Mouse (Mus musculus) small intestine, adult 2 months (tissue): ENCODE data around the gene Steap4. TPM values are rescaled to one million over a fixed set of nuclear protein-coding genes. Genes with fewer than 3 reads are reported as not detected.
"Not testable (repeated sequence)": the region's sequence is repeated elsewhere in the genome, so short reads cannot be mapped to it uniquely, and the experiment has no call there.

Experiments
- H3K27ac ChIP-seq: fragments of 200-500 bp; 2 replicates; pipeline ENCODE4 v1.5.1; 2012; ENCODE audit warnings: low read depth, low read length, control low read depth, inconsistent platforms; ENCODE audit not compliant: insufficient read depth
- H3K27me3 ChIP-seq: fragments of 200-500 bp; 2 replicates; pipeline ENCODE4 v1.6.1; 2012; ENCODE audit warnings: mild to moderate bottlenecking, moderate library complexity, low read length, inconsistent platforms; ENCODE audit not compliant: control insufficient read depth, insufficient read depth
- H3K36me3 ChIP-seq: fragments of 200-500 bp; 2 replicates; pipeline ENCODE4 v1.6.1; 2012; ENCODE audit warnings: mild to moderate bottlenecking, low read length, control low read depth, inconsistent platforms; ENCODE audit not compliant: control insufficient read depth, insufficient read depth
- H3K4me1 ChIP-seq: fragments of 200-500 bp; 2 replicates; pipeline ENCODE4 v1.6.1; 2012; ENCODE audit warnings: low read length, inconsistent platforms, mixed read lengths; ENCODE audit not compliant: control insufficient read depth, insufficient read depth, insufficient read length
- H3K4me3 ChIP-seq: fragments of 200-500 bp; 2 replicates; pipeline ENCODE4 v1.5.1; 2012; ENCODE audit warnings: low read depth, mild to moderate bottlenecking, control low read depth, inconsistent platforms, low read length, moderate library complexity
- CTCF ChIP-seq: fragments of 200-500 bp; IDR thresholded peaks from 2 replicates; pipeline ENCODE4 v1.5.1; 2012; ENCODE audit warnings: low read depth, mild to moderate bottlenecking, control low read depth, inconsistent platforms, low read length, moderate library complexity, mixed read lengths; ENCODE audit not compliant: insufficient replicate concordance, insufficient read length; ENCODE audit errors: extremely low read depth
- POLR2A ChIP-seq: fragments of 200-500 bp; IDR thresholded peaks from 2 replicates; pipeline ENCODE4 v1.6.1; 2012; ENCODE audit warnings: low read depth, mild to moderate bottlenecking, control low read depth, inconsistent platforms, low read length, moderate library complexity
- WGBS: fragments of 180-500 bp; shearing (Covaris S2); methylation state at CpG from one replicate; pipeline ENCODE4 v1.1.7; 2018; 5-methylcytosine and 5-hydroxymethylcytosine counted together
- polyA plus RNA-seq: library from polyadenylated mRNA; depleted of rRNA; stranded (reverse); fragments of >200 nt; gene quantifications from 2 replicates; pipeline ENCODE4 v1.2.3, GENCODE M21; 2012

Gene Steap4
- polyA plus RNA-seq, 1 experiment, result 0.19 TPM

- H3K27ac ChIP-seq, result no peak overlapping the region
- no peaks in the 10 kb centered on the region for H3K27me3 ChIP-seq
- no peaks in the 10 kb centered on the region for H3K4me1 ChIP-seq
- H3K36me3 ChIP-seq, result no peaks in the 10 kb centered on the region
- H3K4me3 ChIP-seq, result no peak overlapping the region
- WGBS, result 77% methylated on average over 4 of the region's 4 CpGs
- no peak for TF ChIP-seq POLR2A
- no peak for TF ChIP-seq CTCF
These were observed 28.2 kb downstream of the Steap4 start for GRCm38 (mm10) chr5:7988415-7988814.

- whole genome bisulfite sequencing, result 77% methylated on average over 2 of the region's 2 CpGs
- not testable (repeated sequence) for H3K27me3 ChIP-seq, H3K4me3 ChIP-seq, H3K36me3 ChIP-seq, H3K4me1 ChIP-seq, H3K27ac ChIP-seq
These were observed 31.4 kb downstream of the Steap4 start for GRCm38 (mm10) chr5:7991631-7992030.

GRCm38 (mm10) chr5:7993766-7994165 is 33.5 kb downstream of the Steap4 start:
- TF ChIP-seq CTCF, result no peak
- no peak for TF ChIP-seq POLR2A
- Histone ChIP-seq H3K4me1 (peaks cover 4% of the 10 kb centered on the region), H3K27ac (no peak overlapping the region), H3K4me3 (no peak overlapping the region), H3K36me3 (no peaks in the 10 kb centered on the region), H3K27me3 (no peaks in the 10 kb centered on the region)
- WGBS, result 10% methylated on average over 5 of the region's 5 CpGs

- Histone ChIP-seq H3K4me1 (peaks cover 4% of the 10 kb centered on the region), H3K36me3 (no peaks in the 10 kb centered on the region), H3K27ac (no peak overlapping the region), H3K27me3 (no peaks in the 10 kb centered on the region), H3K4me3 (no peak overlapping the region)
- TF ChIP-seq POLR2A (no peak), CTCF (no peak)
- WGBS, result 98% methylated on average over 1 of the region's 1 CpGs
These were observed 35.1 kb downstream of the Steap4 start for GRCm38 (mm10) chr5:7995288-7995897.

- H3K4me1 ChIP-seq, result peaks cover 4% of the 10 kb centered on the region
- no peak overlapping the region for H3K4me3 ChIP-seq
- WGBS, result 42% methylated on average over 8 of the region's 8 CpGs
- H3K27ac ChIP-seq, result no peak overlapping the region
- no peaks in the 10 kb centered on the region for H3K27me3 ChIP-seq
- no peak for TF ChIP-seq POLR2A
- TF ChIP-seq CTCF, result no peak
- H3K36me3 ChIP-seq, result no peaks in the 10 kb centered on the region
These were observed 36.3 kb downstream of the Steap4 start for GRCm38 (mm10) chr5:7996401-7997044.

GRCm38 (mm10) chr5:7997086-7997485 is 36.8 kb downstream of the Steap4 start:
- Histone ChIP-seq H3K4me1 (peaks cover 4% of the 10 kb centered on the region), H3K27me3 (no peaks in the 10 kb centered on the region), H3K36me3 (no peaks in the 10 kb centered on the region), H3K4me3 (no peak overlapping the region), H3K27ac (no peak overlapping the region)
- WGBS, result 91% methylated on average over 2 of the region's 2 CpGs
- no peak for TF ChIP-seq POLR2A
- no peak for TF ChIP-seq CTCF

GRCm38 (mm10) chr5:8000466-8000865 is 40.2 kb downstream of the Steap4 start:
- TF ChIP-seq CTCF (no peak), POLR2A (no peak)
- Histone ChIP-seq H3K27ac (no peak overlapping the region), H3K36me3 (no peaks in the 10 kb centered on the region), H3K4me1 (no peaks in the 10 kb centered on the region), H3K4me3 (no peak overlapping the region), H3K27me3 (no peaks in the 10 kb centered on the region)
- WGBS, result 68% methylated on average over 10 of the region's 10 CpGs
